Mouse (Mus musculus) midbrain, embryonic 12.5 days (tissue): ENCODE measurements around the gene Sf3b5. TPM values are rescaled to one million over a fixed set of nuclear protein-coding genes. Genes with fewer than 3 reads are reported as not detected.

Experiments used
- ATAC-seq: fragments of 200-750 bp; cut with Nextera tagmentation; 2 replicates; pipeline ENCODE4 v1.8.0; 2017; ENCODE audit warnings: low read depth, moderate TSS enrichment, moderate library complexity; ENCODE audit not compliant: low FRiP score
- H3K27ac ChIP-seq: fragments of 300-500 bp; sonication (generic); replicated peaks from 2 replicates; pipeline ENCODE4 v1.5.1; 2016; ENCODE audit warnings: mild to moderate bottlenecking
- H3K27me3 ChIP-seq: fragments of 300-500 bp; sonication (generic); 2 replicates; pipeline ENCODE4 v1.6.1; 2016; ENCODE audit warnings: mild to moderate bottlenecking
- H3K36me3 ChIP-seq: fragments of 300-500 bp; sonication (generic); 2 replicates; pipeline ENCODE4 v1.6.1; 2016
- H3K4me1 ChIP-seq: fragments of 300-500 bp; sonication (generic); 2 replicates; pipeline ENCODE4 v1.6.1; 2016
- H3K4me2 ChIP-seq: fragments of 300-500 bp; sonication (generic); replicated peaks from 2 replicates; pipeline ENCODE4 v1.6.1; 2016; ENCODE audit warnings: mild to moderate bottlenecking, moderate library complexity
- H3K4me3 ChIP-seq: fragments of 300-500 bp; sonication (generic); 2 replicates; pipeline ENCODE4 v1.5.1; 2016; ENCODE audit warnings: mild to moderate bottlenecking
- H3K9ac ChIP-seq: fragments of 300-500 bp; sonication (generic); replicated peaks from 2 replicates; pipeline ENCODE4 v1.6.1; 2016; ENCODE audit warnings: mild to moderate bottlenecking, moderate library complexity
- H3K9me3 ChIP-seq: fragments of 300-500 bp; sonication (generic); 2 replicates; pipeline ENCODE4 v1.6.1; 2016; ENCODE audit warnings: mild to moderate bottlenecking
- WGBS: fragments of 180-500 bp; shearing (Covaris S2); methylation state at CpG from one replicate; pipeline ENCODE4 v1.1.7; 2016; 5-methylcytosine and 5-hydroxymethylcytosine counted together
- polyA plus RNA-seq: library from polyadenylated mRNA; unstranded; fragments of >200 nt; fragmentation: Nextera tagmentation; extraction: Ambion mirVana; gene quantifications from 2 replicates; pipeline ENCODE4 v1.2.1, GENCODE M21; 2016

Sf3b5 gene
- polyA plus RNA-seq, 1 experiment from 2014 or later = 30.3 TPM

DNA sequence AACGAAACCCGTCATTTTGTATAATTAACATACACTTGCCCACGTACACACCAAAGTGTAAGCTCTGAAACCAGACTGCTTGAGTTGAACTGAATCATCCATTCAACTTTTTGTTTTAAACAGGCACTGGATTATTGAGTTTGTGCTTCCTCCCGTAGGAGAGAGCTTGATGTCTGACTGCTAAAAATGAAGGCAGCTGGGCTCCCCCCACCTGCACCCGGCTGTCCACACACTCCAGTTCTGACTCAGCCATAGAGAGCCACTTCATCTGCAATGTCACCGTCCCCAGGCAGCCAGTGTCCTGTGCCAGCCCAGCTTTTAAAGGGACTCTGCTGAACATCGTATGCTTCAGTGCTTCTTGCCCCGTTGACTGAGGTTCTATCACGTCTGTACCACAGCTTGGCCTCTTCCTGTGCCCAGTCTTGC lies 27.3 kb upstream of the Sf3b5 start:
- H3K27me3 ChIP-seq = no peaks in the 10 kb centered on the region
- H3K4me2 ChIP-seq = no peak overlapping the region
- H3K36me3 ChIP-seq = no peaks in the 10 kb centered on the region
- no peak for ATAC-seq
- no peak overlapping the region for H3K9ac ChIP-seq
- no peaks in the 10 kb centered on the region for H3K9me3 ChIP-seq
- no peaks in the 10 kb centered on the region for H3K4me1 ChIP-seq
- no peak overlapping the region for H3K4me3 ChIP-seq
- no peak overlapping the region for H3K27ac ChIP-seq
- WGBS = 77% methylated on average over 9 of the region's 9 CpGs

DNA sequence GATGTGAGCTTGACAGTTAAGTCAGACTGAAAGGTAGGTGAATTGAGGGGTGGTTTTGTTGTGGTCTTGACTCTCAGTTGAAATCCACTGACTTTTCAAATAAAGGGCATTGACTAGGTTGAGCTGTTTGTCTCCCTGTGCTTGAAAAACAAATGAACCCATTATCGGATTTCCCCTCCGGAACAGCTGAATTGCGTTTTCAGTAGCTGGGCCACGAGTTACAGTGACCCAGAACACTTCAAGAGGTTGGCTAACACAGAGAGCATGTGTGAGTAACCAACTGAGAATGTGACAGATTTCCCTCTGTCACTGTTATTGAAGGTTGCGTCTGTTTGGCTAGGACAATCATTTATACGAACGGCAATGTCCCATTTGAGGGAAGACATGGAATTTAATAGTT lies 24.1 kb upstream of the Sf3b5 start:
- Histone ChIP-seq H3K36me3 (no peaks in the 10 kb centered on the region), H3K4me1 (no peaks in the 10 kb centered on the region), H3K27me3 (no peaks in the 10 kb centered on the region), H3K9ac (no peak overlapping the region), H3K4me2 (no peak overlapping the region), H3K4me3 (no peak overlapping the region), H3K27ac (no peak overlapping the region), H3K9me3 (no peaks in the 10 kb centered on the region)
- 79% methylated on average over 7 of the region's 7 CpGs for WGBS
- no peak for ATAC-seq

- no peak overlapping the region for H3K4me3 ChIP-seq
- no peak overlapping the region for H3K27ac ChIP-seq
- WGBS = 57% methylated on average over 3 of the region's 3 CpGs
- H3K9ac ChIP-seq = no peak overlapping the region
- no peak for ATAC-seq
- H3K4me1 ChIP-seq = 0 out of 2 replicates have a peak, but pooled peaks cover 9% of the 10 kb centered on the region
- no peak overlapping the region for H3K4me2 ChIP-seq
- H3K9me3 ChIP-seq = no peaks in the 10 kb centered on the region
- no peaks in the 10 kb centered on the region for H3K36me3 ChIP-seq
- no peaks in the 10 kb centered on the region for H3K27me3 ChIP-seq
Measured at GRCm38 (mm10) chr10:12983516-12983915, 21.6 kb upstream of the Sf3b5 start.

- Histone ChIP-seq H3K4me3 (no peak overlapping the region), H3K9me3 (no peaks in the 10 kb centered on the region), H3K36me3 (no peaks in the 10 kb centered on the region), H3K4me1 (0 out of 2 replicates have a peak, but pooled peaks cover 9% of the 10 kb centered on the region), H3K4me2 (no peak overlapping the region), H3K27ac (no peak overlapping the region), H3K9ac (no peak overlapping the region), H3K27me3 (no peaks in the 10 kb centered on the region)
- 84% methylated on average over 3 of the region's 3 CpGs for WGBS
- ATAC-seq = no peak
Measured at GRCm38 (mm10) chr10:12985028-12985427, 20.1 kb upstream of the Sf3b5 start.

DNA sequence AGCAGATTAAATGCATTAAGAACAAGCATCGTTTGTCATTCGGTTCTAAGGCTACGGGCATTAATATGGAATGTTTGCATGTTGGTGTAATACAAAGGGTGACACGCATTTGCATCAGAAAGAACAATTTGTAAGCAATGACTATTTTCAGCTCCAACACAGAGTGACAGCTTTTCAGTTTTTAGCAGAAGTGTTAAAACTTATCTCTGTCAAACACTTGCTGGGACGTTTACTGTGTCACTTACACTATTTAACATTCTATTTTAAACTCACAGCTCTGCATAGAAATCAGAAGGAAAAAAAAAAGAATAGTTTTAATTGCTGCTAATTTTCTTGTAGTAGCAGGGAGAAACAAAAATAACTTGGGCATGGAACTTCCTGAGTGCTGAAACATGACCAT lies 18.7 kb upstream of the Sf3b5 start:
- Histone ChIP-seq H3K9ac (no peak overlapping the region), H3K4me2 (no peak overlapping the region), H3K27ac (no peak overlapping the region), H3K36me3 (no peaks in the 10 kb centered on the region), H3K27me3 (no peaks in the 10 kb centered on the region), H3K9me3 (no peaks in the 10 kb centered on the region), H3K4me3 (no peak overlapping the region), H3K4me1 (0 out of 2 replicates have a peak, but pooled peaks cover 9% of the 10 kb centered on the region)
- ATAC-seq = no peak
- 56% methylated on average over 5 of the region's 5 CpGs for WGBS

DNA sequence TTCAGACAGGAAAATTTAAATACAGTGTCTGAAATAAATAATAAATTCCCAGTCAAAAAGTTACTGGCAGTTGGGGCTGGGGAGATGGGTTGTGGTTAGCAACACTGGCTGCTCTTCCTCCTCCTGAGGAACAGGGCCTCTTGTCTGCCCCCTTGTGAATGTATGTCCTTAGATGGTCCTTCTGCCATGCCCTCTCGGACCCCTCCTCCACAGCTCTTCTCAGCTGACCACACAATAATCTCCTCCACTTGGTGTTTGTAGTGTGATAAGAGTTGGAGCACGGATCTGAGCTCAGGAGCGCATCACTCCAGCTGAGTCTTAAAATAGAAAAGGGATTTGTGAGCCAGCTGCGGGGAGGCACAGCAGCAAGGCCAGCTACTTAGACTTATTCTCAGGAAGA lies 18.2 kb upstream of the Sf3b5 start:
- no peaks in the 10 kb centered on the region for H3K36me3 ChIP-seq
- no peak for ATAC-seq
- H3K27me3 ChIP-seq = no peaks in the 10 kb centered on the region
- H3K4me2 ChIP-seq = no peak overlapping the region
- H3K4me1 ChIP-seq = 0 out of 2 replicates have a peak, but pooled peaks cover 9% of the 10 kb centered on the region
- WGBS = 43% methylated on average over 4 of the region's 4 CpGs
- H3K9ac ChIP-seq = no peak overlapping the region
- H3K27ac ChIP-seq = no peak overlapping the region
- H3K4me3 ChIP-seq = no peak overlapping the region
- H3K9me3 ChIP-seq = no peaks in the 10 kb centered on the region

DNA sequence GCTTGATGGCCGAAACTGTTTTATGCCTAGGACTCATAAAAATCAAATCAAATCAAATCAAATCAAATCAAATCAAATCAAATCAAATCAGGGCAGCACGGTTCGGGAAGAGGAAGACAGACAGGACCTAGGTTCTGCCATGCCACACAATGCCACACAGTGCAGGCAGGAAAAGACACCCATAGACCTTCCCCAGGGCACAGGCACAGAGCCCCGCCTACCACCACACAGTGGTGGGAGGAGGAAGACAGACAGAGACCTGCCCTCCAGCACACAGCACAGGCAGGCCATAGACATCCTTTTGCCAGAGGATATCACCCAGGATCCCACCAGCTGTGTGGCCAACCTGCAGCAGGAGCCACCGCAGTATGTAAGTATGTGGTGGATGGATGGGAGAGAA lies 13.2 kb upstream of the Sf3b5 start:
- 0 out of 2 replicates have a peak, but pooled peaks cover under 1% of the 10 kb centered on the region for H3K4me1 ChIP-seq
- H3K27me3 ChIP-seq = no peaks in the 10 kb centered on the region
- ATAC-seq = no peak
- H3K27ac ChIP-seq = no peak overlapping the region
- WGBS = 90% methylated on average over 5 of the region's 5 CpGs
- no peaks in the 10 kb centered on the region for H3K9me3 ChIP-seq
- no peak overlapping the region for H3K4me3 ChIP-seq
- no peak overlapping the region for H3K9ac ChIP-seq
- no peak overlapping the region for H3K4me2 ChIP-seq
- no peaks in the 10 kb centered on the region for H3K36me3 ChIP-seq

DNA sequence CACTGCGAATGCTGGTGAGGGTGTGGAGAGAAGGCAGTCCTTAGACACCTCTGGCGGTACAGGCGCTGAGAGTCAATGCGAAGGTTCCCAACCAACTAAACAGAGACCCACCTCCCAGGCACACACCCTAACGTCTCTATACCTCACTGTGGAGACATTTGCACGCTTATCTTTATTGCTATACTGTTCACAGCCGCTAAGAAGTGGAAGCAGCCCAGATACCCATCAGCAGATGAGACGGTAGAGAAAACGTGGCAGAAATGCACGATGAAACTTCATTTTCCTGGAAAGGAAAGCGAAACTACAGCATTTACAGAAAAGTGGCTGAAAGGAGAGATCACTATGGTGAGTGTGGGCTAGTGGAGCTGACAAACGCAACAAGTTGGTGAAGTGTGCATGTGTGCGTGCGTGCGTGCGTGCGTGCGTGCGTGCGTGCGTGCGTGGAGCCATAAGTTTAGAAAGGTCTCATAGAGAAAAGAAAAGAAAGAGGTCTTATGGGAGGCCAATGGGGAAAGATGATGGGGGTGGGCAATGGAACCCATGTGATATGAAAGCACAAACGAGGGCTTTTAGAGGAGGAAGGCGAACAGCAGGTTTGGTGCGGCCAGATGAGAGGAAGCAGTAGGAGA lies 11.6 kb upstream of the Sf3b5 start:
- H3K27ac ChIP-seq = no peak overlapping the region
- no peak overlapping the region for H3K4me2 ChIP-seq
- H3K9ac ChIP-seq = no peak overlapping the region
- no peaks in the 10 kb centered on the region for H3K36me3 ChIP-seq
- no peak overlapping the region for H3K4me3 ChIP-seq
- no peaks in the 10 kb centered on the region for H3K4me1 ChIP-seq
- no peak for ATAC-seq
- WGBS = 90% methylated on average over 25 of the region's 25 CpGs
- H3K9me3 ChIP-seq = no peaks in the 10 kb centered on the region
- H3K27me3 ChIP-seq = no peaks in the 10 kb centered on the region

- no peak overlapping the region for H3K27ac ChIP-seq
- no peak overlapping the region for H3K9ac ChIP-seq
- H3K36me3 ChIP-seq = no peaks in the 10 kb centered on the region
- WGBS = 47% methylated on average over 17 of the region's 17 CpGs
- H3K4me2 ChIP-seq = no peak overlapping the region
- H3K4me1 ChIP-seq = no peaks in the 10 kb centered on the region
- H3K27me3 ChIP-seq = no peaks in the 10 kb centered on the region
- peak; percentile 78 for ATAC-seq
- no peaks in the 10 kb centered on the region for H3K9me3 ChIP-seq
- H3K4me3 ChIP-seq = no peak overlapping the region
Measured at GRCm38 (mm10) chr10:12996736-12997477, 8.2 kb upstream of the Sf3b5 start.

GRCm38 (mm10) chr10:13007876-13008736 lies 3.0 kb downstream of the Sf3b5 start:
- peak; percentile 100 for ATAC-seq
- H3K9me3 ChIP-seq = no peaks in the 10 kb centered on the region
- H3K27me3 ChIP-seq = no peaks in the 10 kb centered on the region
- H3K4me3 ChIP-seq = peak overlapping the region; percentile 81
- H3K4me1 ChIP-seq = peaks cover 16% of the 10 kb centered on the region
- H3K27ac ChIP-seq = peak overlapping the region; percentile 60
- H3K9ac ChIP-seq = peak overlapping the region; percentile 83
- 4% methylated on average over 52 of the region's 52 CpGs for WGBS
- H3K36me3 ChIP-seq = peaks cover 4% of the 10 kb centered on the region; the same call in 1 of the 2 replicates
- peak overlapping the region; percentile 92 for H3K4me2 ChIP-seq

GRCm38 (mm10) chr10:13008737-13009121 lies 3.6 kb downstream of the Sf3b5 start:
- H3K9ac ChIP-seq = peak overlapping the region; percentile 83
- ATAC-seq = no peak
- peaks cover 16% of the 10 kb centered on the region for H3K4me1 ChIP-seq
- no peaks in the 10 kb centered on the region for H3K9me3 ChIP-seq
- 2% methylated on average over 29 of the region's 29 CpGs for WGBS
- H3K27me3 ChIP-seq = no peaks in the 10 kb centered on the region
- peaks cover 4% of the 10 kb centered on the region; the same call in 1 of the 2 replicates for H3K36me3 ChIP-seq
- peak overlapping the region; percentile 60 for H3K27ac ChIP-seq
- peak overlapping the region; percentile 92 for H3K4me2 ChIP-seq
- H3K4me3 ChIP-seq = peak overlapping the region; percentile 81

DNA sequence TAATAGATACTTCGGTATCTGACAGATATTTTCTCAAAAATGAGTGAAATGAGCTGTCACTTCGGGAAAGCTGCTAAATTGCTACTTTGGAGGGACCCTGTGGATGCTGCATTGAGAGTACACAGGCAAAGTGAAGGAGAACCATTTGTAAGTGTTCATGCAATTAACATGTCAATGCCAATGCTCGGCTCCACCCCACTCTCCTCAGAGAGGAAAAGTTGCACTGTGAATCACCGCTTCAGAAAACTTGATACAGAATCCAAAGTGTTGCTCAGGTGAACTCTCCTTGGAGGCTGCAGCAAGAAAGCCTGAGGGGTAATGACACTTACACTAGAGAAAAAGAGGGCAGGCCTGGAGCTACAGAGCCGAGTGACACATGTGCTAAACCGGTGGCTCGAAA lies 8.9 kb downstream of the Sf3b5 start:
- H3K27me3 ChIP-seq = no peaks in the 10 kb centered on the region
- H3K36me3 ChIP-seq = peaks cover 4% of the 10 kb centered on the region; the same call in 1 of the 2 replicates
- H3K4me2 ChIP-seq = no peak overlapping the region
- H3K4me3 ChIP-seq = no peak overlapping the region
- peaks cover 13% of the 10 kb centered on the region for H3K4me1 ChIP-seq
- no peak overlapping the region for H3K9ac ChIP-seq
- 78% methylated on average over 7 of the region's 7 CpGs for WGBS
- no peaks in the 10 kb centered on the region for H3K9me3 ChIP-seq
- no peak for ATAC-seq
- H3K27ac ChIP-seq = no peak overlapping the region
